ENCODE assay signal across 8 mouse cellular contexts in genomic region chr7:110953210-110953609, GRCm38 (mm10). TPM values are rescaled to one million over a fixed set of nuclear protein-coding genes. Genes with fewer than 3 reads are reported as not detected.
DNase-seq lines count a peak whose midpoint lies in the region; TF ChIP-seq lines count a peak whose summit lies in the region.
"Had no signal": no experiment of that assay in that cellular context is flagged by ENCODE, and none has a peak within 500 bp of the region (broad histone marks: within the 10 kb centered on the region; RNA-seq: fewer than 3 reads in every experiment).

No protein-coding gene starts in this region.

- intact Hi-C loops in left cerebral cortex, postnatal 25 days (cut with DNase I), result no loop called here

- H3K4me3 ChIP-seq in layer of hippocampus, adult 2 months, result no peak overlapping the region
- H3K4me3 ChIP-seq: embryonic facial prominence, embryonic 15.5 days had no signal

- peak; percentile 28 for DNase-seq in ovary, postnatal 14 days (ENCODE audit: low spot score)
- no peak for DNase-seq in ovary, postnatal 36 days (ENCODE audit: low spot score)
- DNase-seq in adrenal gland, postnatal 36 days, result peak; percentile 61 to 76
- peak; percentile 25 to 45 for DNase-seq in kidney, postnatal 25 days
- peak; percentile 26 to 35 for DNase-seq in thymus, postnatal 36 days
- DNase-seq in left cerebral cortex, postnatal 25 days (ENCODE audit: low spot score in 2 of 2), result no peak
- no peak for DNase-seq in layer of hippocampus, adult 2 months (ENCODE audit: low spot score in 2 of 2)

- TF ChIP-seq CTCF in layer of hippocampus, adult 2 months (conservative IDR thresholded peaks at IDR 0.05), result no peak

- no peak overlapping the region for H3K27ac ChIP-seq in layer of hippocampus, adult 2 months
- H3K27ac ChIP-seq: embryonic facial prominence, embryonic 15.5 days had no signal

RNA-seq across cellular contexts. Expression of gene Mrvi1, which starts 29.1 kb away (rescaled TPM):
- total RNA-seq in adrenal gland, postnatal 36 days (2021), result 10 to 100 TPM; 10.8 to 16.3 TPM
- total RNA-seq in left cerebral cortex, postnatal 25 days (2021), result 1 to 10 TPM; 2.3 to 3.1 TPM
- 1 to 10 TPM; 1.4 to 2.7 TPM for total RNA-seq in layer of hippocampus, adult 2 months (2021)

Comparison
In these comparisons a context has a peak if more than half of its experiments do, and no peak if none do; other contexts are left out.
1. DNase-seq: peak in ovary, postnatal 14 days (single experiment), adrenal gland, postnatal 36 days (2 of 2), kidney, postnatal 25 days (2 of 2) and thymus, postnatal 36 days (2 of 2); none in ovary, postnatal 36 days (single experiment), left cerebral cortex, postnatal 25 days (0 of 2) and layer of hippocampus, adult 2 months (0 of 2).